Mouse (Mus musculus) liver, embryonic 14.5 days (tissue): ENCODE measurements around the gene Rpl27.
"Not testable (repeated sequence)": the region's sequence is repeated elsewhere in the genome, so short reads cannot be mapped to it uniquely, and the experiment has no call there.

Source experiments
- CTCF ChIP-seq: IDR thresholded peaks from 2 replicates; pipeline ENCODE4 v1.5.1; 2016; ENCODE audit warnings: antibody characterized with exemption, low read depth, control low read depth
- EP300 ChIP-seq: IDR thresholded peaks from 2 replicates; pipeline ENCODE4 v1.6.1; 2016; ENCODE audit warnings: antibody characterized with exemption, low read depth

GRCm38 (mm10) chr11:101438006-101438405 lies 4.1 kb upstream of the Rpl27 start:
- not testable (repeated sequence) for TF ChIP-seq CTCF, EP300
